Mouse (Mus musculus): Measurements from ENCODE around the gene Ppp1r37. TPM values are rescaled to one million over a fixed set of nuclear protein-coding genes. Genes with fewer than 3 reads are reported as not detected.

Ppp1r37 gene
- polyA plus RNA-seq, 1 experiment from 2014 or later: 18.3 TPM

- 82% methylated on average over 46 of the region's 46 CpGs for WGBS
Measured at GRCm38 (mm10) chr7:19586269-19586668, 23.4 kb upstream of the Ppp1r37 start.

DNA sequence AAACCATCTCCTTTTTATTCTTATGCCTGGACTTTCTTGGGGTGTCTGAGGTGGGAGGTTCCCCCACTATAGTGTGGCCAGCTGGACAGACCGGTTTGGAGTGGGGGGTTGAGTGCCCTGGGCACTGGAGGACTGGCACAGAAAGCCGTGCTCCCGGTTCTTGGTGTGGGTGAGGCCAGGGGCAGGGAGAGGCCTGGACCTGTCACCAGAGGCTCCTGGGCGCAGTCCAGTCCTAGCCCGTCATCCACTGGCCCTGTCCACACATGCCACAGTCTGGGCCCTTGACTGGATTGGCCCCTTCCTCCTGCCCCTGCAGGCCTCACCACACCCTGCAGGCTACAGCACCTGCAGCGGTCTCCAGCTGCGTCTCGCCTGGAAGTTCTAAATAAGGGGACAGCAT lies 17.8 kb upstream of the Ppp1r37 start:
- no peak overlapping the region for H3K27ac ChIP-seq
- H3K4me2 ChIP-seq (replicated peaks): no peak overlapping the region
- no peak overlapping the region for H3K4me3 ChIP-seq (replicated peaks)
- no peaks in the 10 kb centered on the region for H3K9me3 ChIP-seq
- H3K36me3 ChIP-seq: peaks cover 36% of the 10 kb centered on the region
- ATAC-seq: no peak
- peaks cover 17% of the 10 kb centered on the region for H3K27me3 ChIP-seq (replicated peaks)
- H3K9ac ChIP-seq: no peak overlapping the region
- WGBS: 84% methylated on average over 8 of the region's 8 CpGs
- H3K4me1 ChIP-seq (replicated peaks): peaks cover 16% of the 10 kb centered on the region

More at GRCm38 (mm10) chr7:19586269-19586668, 23.4 kb upstream of the Ppp1r37 start:
- no peaks in the 10 kb centered on the region for H3K9me3 ChIP-seq
- no peaks in the 10 kb centered on the region for H3K27me3 ChIP-seq (replicated peaks)
- H3K4me1 ChIP-seq (replicated peaks): no peaks in the 10 kb centered on the region
- ATAC-seq: no peak
- peaks cover 72% of the 10 kb centered on the region for H3K36me3 ChIP-seq
- H3K4me2 ChIP-seq (replicated peaks): no peak overlapping the region
- no peak overlapping the region for H3K9ac ChIP-seq
- no peak overlapping the region for H3K27ac ChIP-seq
- no peak overlapping the region for H3K4me3 ChIP-seq (replicated peaks)

GRCm38 (mm10) chr7:19579751-19580150 lies 16.9 kb upstream of the Ppp1r37 start:
- H3K9me3 ChIP-seq: no peaks in the 10 kb centered on the region
- H3K9ac ChIP-seq: no peak overlapping the region
- no peak overlapping the region for H3K27ac ChIP-seq
- peaks cover 16% of the 10 kb centered on the region for H3K4me1 ChIP-seq (replicated peaks)
- H3K27me3 ChIP-seq (replicated peaks): peaks cover 17% of the 10 kb centered on the region
- 90% methylated on average over 10 of the region's 10 CpGs for WGBS
- no peak overlapping the region for H3K4me3 ChIP-seq (replicated peaks)
- H3K4me2 ChIP-seq (replicated peaks): no peak overlapping the region
- ATAC-seq: no peak
- H3K36me3 ChIP-seq: peaks cover 29% of the 10 kb centered on the region

- peaks cover 15% of the 10 kb centered on the region for H3K36me3 ChIP-seq
Measured at GRCm38 (mm10) chr7:19578436-19578835, 15.6 kb upstream of the Ppp1r37 start.

DNA sequence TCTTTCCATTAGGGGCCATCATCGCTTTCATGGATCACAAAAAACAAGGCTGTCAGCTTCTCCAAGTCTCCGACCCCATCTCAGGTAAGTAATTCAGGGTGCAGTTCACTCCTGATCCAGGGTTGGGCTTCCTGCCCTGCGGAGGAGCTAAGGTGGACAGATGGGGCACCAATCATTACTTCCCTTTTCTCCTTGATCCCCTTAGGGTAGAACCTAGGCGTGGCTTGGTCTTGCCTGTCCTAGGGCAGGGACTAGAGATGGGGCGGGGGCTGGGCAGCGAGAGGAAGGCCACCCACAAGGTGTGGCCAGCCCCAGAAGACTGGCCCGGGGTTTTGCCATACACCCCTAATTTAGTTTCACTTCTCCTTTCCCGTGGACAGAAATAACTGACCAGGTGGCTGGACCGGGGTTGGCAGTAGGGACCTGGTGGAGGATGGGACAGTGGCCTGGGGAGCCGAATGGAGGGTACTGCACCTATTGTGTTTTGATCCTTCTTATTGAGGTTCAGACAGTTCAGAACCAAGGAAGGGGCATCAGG lies 15.1 kb upstream of the Ppp1r37 start:
- H3K27me3 ChIP-seq (replicated peaks): peaks cover 17% of the 10 kb centered on the region
- peak overlapping the region; percentile 79 for H3K4me2 ChIP-seq (replicated peaks)
- H3K27ac ChIP-seq: no peak overlapping the region
- no peaks in the 10 kb centered on the region for H3K9me3 ChIP-seq
- ATAC-seq: 0 out of 2 replicates have a peak, but pooled peaks have one; percentile 1
- H3K4me3 ChIP-seq (replicated peaks): peak overlapping the region; percentile 42
- peaks cover 14% of the 10 kb centered on the region; the same call in 1 of the 2 replicates for H3K36me3 ChIP-seq
- H3K4me1 ChIP-seq (replicated peaks): peaks cover 19% of the 10 kb centered on the region
- H3K9ac ChIP-seq: peak overlapping the region; percentile 39; the same call in 1 of the 2 replicates
- WGBS: 13% methylated on average over 10 of the region's 10 CpGs

More at GRCm38 (mm10) chr7:19578436-19578835, 15.6 kb upstream of the Ppp1r37 start:
- WGBS: 59% methylated on average over 4 of the region's 4 CpGs
- ATAC-seq: no peak
- Histone ChIP-seq H3K9ac (no peak overlapping the region), H3K4me3 (replicated peaks) (no peak overlapping the region), H3K4me2 (replicated peaks) (peak overlapping the region; percentile 79; the same call in 1 of the 2 replicates), H3K27ac (no peak overlapping the region), H3K4me1 (replicated peaks) (peaks cover 19% of the 10 kb centered on the region), H3K27me3 (replicated peaks) (peaks cover 17% of the 10 kb centered on the region), H3K9me3 (no peaks in the 10 kb centered on the region)

GRCm38 (mm10) chr7:19577141-19577852 lies 14.4 kb upstream of the Ppp1r37 start, which contains the start of the genes Zfp296 and Gemin7:
Gene Zfp296 (plus strand): TSS chr7:19577287.
Gene Gemin7 (minus strand): TSS chr7:19577595.
- Histone ChIP-seq H3K9ac (peak within 1 kb of the TSS; percentile 39), H3K36me3 (peaks cover 12% of the 10 kb centered on the region; the same call in 1 of the 2 replicates), H3K4me1 (replicated peaks) (peaks cover 21% of the 10 kb centered on the region), H3K27me3 (replicated peaks) (peaks cover 17% of the 10 kb centered on the region), H3K4me2 (replicated peaks) (peak within 1 kb of the TSS; percentile 79), H3K4me3 (replicated peaks) (peak within 1 kb of the TSS; percentile 42), H3K9me3 (no peaks in the 10 kb centered on the region), H3K27ac (no peak within 1 kb of the TSS)
- under 1% methylated on average over 56 of the region's 56 CpGs for WGBS
- ATAC-seq: 0 out of 2 replicates have a peak, but pooled peaks have one; percentile 7

DNA sequence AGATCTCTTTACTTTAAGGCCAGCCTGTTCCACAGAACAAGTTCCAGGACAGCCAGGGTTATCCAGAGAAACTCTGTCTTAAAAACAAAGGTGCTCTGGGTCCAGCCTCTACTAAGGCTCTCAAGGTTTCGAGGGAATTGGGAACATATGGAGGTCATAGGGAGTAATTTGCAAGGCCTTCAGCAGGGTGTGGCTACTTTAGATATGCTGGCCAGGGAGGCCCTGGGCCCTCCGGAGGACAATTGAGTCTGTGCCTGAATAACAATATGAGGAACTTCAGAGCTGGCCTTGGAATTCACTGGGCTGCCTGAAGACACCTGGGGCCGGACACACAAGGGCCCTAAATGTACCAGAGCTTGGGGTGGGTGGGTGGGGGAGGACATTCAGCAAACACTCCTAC lies 12.7 kb upstream of the Ppp1r37 start:
- Histone ChIP-seq H3K36me3 (peaks cover 6% of the 10 kb centered on the region; the same call in 1 of the 2 replicates), H3K27ac (no peak overlapping the region), H3K4me3 (replicated peaks) (no peak overlapping the region), H3K27me3 (replicated peaks) (peaks cover 17% of the 10 kb centered on the region), H3K4me1 (replicated peaks) (peaks cover 32% of the 10 kb centered on the region), H3K4me2 (replicated peaks) (no peak overlapping the region), H3K9me3 (no peaks in the 10 kb centered on the region), H3K9ac (no peak overlapping the region)
- ATAC-seq: no peak
- 58% methylated on average over 3 of the region's 3 CpGs for WGBS

GRCm38 (mm10) chr7:19573776-19574140 lies 10.9 kb upstream of the Ppp1r37 start:
- Histone ChIP-seq H3K4me3 (replicated peaks) (peak overlapping the region; percentile 64), H3K27me3 (replicated peaks) (peaks cover 17% of the 10 kb centered on the region), H3K9me3 (no peaks in the 10 kb centered on the region), H3K4me2 (replicated peaks) (peak overlapping the region; percentile 89), H3K36me3 (peaks cover 13% of the 10 kb centered on the region), H3K4me1 (replicated peaks) (peaks cover 32% of the 10 kb centered on the region), H3K27ac (peak overlapping the region; percentile 81), H3K9ac (peak overlapping the region; percentile 69)
- ATAC-seq: peak; percentile 19
- WGBS: 15% methylated on average over 16 of the region's 16 CpGs

- under 1% methylated on average over 53 of the region's 53 CpGs for WGBS
Measured at GRCm38 (mm10) chr7:19572926-19573775, 10.3 kb upstream of the Ppp1r37 start.

GRCm38 (mm10) chr7:19569647-19570046 lies 6.8 kb upstream of the Ppp1r37 start:
- H3K4me2 ChIP-seq (replicated peaks): no peak overlapping the region
- 73% methylated on average over 3 of the region's 3 CpGs for WGBS
- no peaks in the 10 kb centered on the region for H3K27me3 ChIP-seq (replicated peaks)
- H3K4me1 ChIP-seq (replicated peaks): peaks cover 17% of the 10 kb centered on the region
- no peak for ATAC-seq
- H3K9ac ChIP-seq: no peak overlapping the region
- no peak overlapping the region for H3K4me3 ChIP-seq (replicated peaks)
- peaks cover 28% of the 10 kb centered on the region for H3K36me3 ChIP-seq
- no peaks in the 10 kb centered on the region for H3K9me3 ChIP-seq
- no peak overlapping the region for H3K27ac ChIP-seq

More at GRCm38 (mm10) chr7:19572926-19573775, 10.3 kb upstream of the Ppp1r37 start:
- H3K9me3 ChIP-seq: no peaks in the 10 kb centered on the region
- peaks cover 13% of the 10 kb centered on the region for H3K36me3 ChIP-seq
- H3K27ac ChIP-seq: peak overlapping the region; percentile 81
- H3K27me3 ChIP-seq (replicated peaks): peaks cover 16% of the 10 kb centered on the region
- peak overlapping the region; percentile 64 for H3K4me3 ChIP-seq (replicated peaks)
- peak; percentile 91 for ATAC-seq
- H3K9ac ChIP-seq: peak overlapping the region; percentile 69
- peak overlapping the region; percentile 89 for H3K4me2 ChIP-seq (replicated peaks)
- H3K4me1 ChIP-seq (replicated peaks): peaks cover 32% of the 10 kb centered on the region

GRCm38 (mm10) chr7:19567426-19567825 lies 4.5 kb upstream of the Ppp1r37 start:
- peaks cover 19% of the 10 kb centered on the region for H3K4me1 ChIP-seq (replicated peaks)
- H3K4me3 ChIP-seq (replicated peaks): no peak overlapping the region
- no peak overlapping the region for H3K9ac ChIP-seq
- H3K9me3 ChIP-seq: no peaks in the 10 kb centered on the region
- no peak for ATAC-seq
- no peak overlapping the region for H3K27ac ChIP-seq
- H3K4me2 ChIP-seq (replicated peaks): no peak overlapping the region
- 91% methylated on average over 8 of the region's 8 CpGs for WGBS
- H3K27me3 ChIP-seq (replicated peaks): no peaks in the 10 kb centered on the region
- H3K36me3 ChIP-seq: peaks cover 32% of the 10 kb centered on the region

DNA sequence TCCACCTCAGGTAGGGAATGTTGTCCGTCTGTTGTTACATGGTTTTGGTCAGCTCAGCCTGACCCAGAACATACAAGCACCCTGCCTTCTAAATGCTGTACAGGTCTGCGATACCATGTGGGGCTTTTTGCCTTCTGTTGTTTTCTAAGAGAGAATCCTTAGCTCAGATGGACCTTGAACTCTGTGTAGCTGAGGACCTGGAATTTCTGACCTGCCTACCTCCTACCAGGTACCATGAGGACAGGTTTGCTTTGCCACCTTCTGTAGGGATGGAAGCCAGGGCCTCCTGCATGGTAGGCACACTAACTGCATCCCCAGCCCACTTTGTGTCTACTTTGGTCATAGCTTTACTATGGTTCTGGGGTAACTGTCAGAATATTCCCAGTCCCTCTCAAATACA lies 2.9 kb upstream of the Ppp1r37 start:
- Histone ChIP-seq H3K4me1 (replicated peaks) (peaks cover 9% of the 10 kb centered on the region), H3K9ac (no peak overlapping the region), H3K4me2 (replicated peaks) (no peak overlapping the region), H3K27me3 (replicated peaks) (no peaks in the 10 kb centered on the region), H3K36me3 (peaks cover 32% of the 10 kb centered on the region), H3K9me3 (no peaks in the 10 kb centered on the region), H3K4me3 (replicated peaks) (no peak overlapping the region), H3K27ac (no peak overlapping the region)
- 95% methylated on average over 2 of the region's 2 CpGs for WGBS
- ATAC-seq: no peak

Data from intestine, embryonic 15.5 days (tissue).